Mouse (Mus musculus): ENCODE measurements around the gene Rpa1. TPM values are rescaled to one million over a fixed set of nuclear protein-coding genes. Genes with fewer than 3 reads are reported as not detected.
A peak's percentile ranks its signal among the peaks of the same experiment; 100 is the strongest.

The Rpa1 gene
- total and polyA plus RNA-seq, 2 experiments: 10.5 to 21.4 TPM

- Histone ChIP-seq H3K36me3 (ENCODE audit: control insufficient read depth, insufficient read depth, low read length) (no peaks in the 10 kb centered on the region), H3K27ac (replicated peaks; ENCODE audit: insufficient read depth, low read depth, low read length) (no peak overlapping the region), H3K4me3 (ENCODE audit: insufficient read depth, low read depth, low read length) (no peak overlapping the region), H3K9ac (ENCODE audit: low read depth, low read length) (no peak overlapping the region), H3K27me3 (ENCODE audit: control insufficient read depth, insufficient read depth, low read length) (no peaks in the 10 kb centered on the region), H3K79me2 (ENCODE audit: control insufficient read depth, insufficient read depth, low read length) (no peaks in the 10 kb centered on the region), H3K4me1 (ENCODE audit: control insufficient read depth, insufficient read depth, low read length) (peaks cover 18% of the 10 kb centered on the region)
- DNase-seq (ENCODE audit: extremely low read depth, low read depth, low spot score): no peak
- no peak for TF ChIP-seq CTCF (IDR thresholded peaks at IDR 0.05; ENCODE audit: low read depth, low read length)
- no peak for TF ChIP-seq POLR2A (IDR thresholded peaks at IDR 0.05; ENCODE audit: extremely low read depth, insufficient read depth, low read length)
- WGBS: 88% methylated on average over 15 of the region's 15 CpGs
Observed at GRCm38 (mm10) chr11:75263274-75263963, 84.7 kb downstream of the Rpa1 start.

GRCm38 (mm10) chr11:75262791-75263190, 85.3 kb downstream of the Rpa1 start:
- WGBS: 50% methylated on average over 5 of the region's 5 CpGs
- Histone ChIP-seq H3K79me2 (ENCODE audit: control insufficient read depth, insufficient read depth, low read length) (no peaks in the 10 kb centered on the region), H3K4me1 (ENCODE audit: control insufficient read depth, insufficient read depth, low read length) (peaks cover 17% of the 10 kb centered on the region), H3K27me3 (ENCODE audit: control insufficient read depth, insufficient read depth, low read length) (no peaks in the 10 kb centered on the region), H3K4me3 (ENCODE audit: insufficient read depth, low read depth, low read length) (no peak overlapping the region), H3K9ac (ENCODE audit: low read depth, low read length) (no peak overlapping the region), H3K27ac (replicated peaks; ENCODE audit: insufficient read depth, low read depth, low read length) (no peak overlapping the region), H3K36me3 (ENCODE audit: control insufficient read depth, insufficient read depth, low read length) (no peaks in the 10 kb centered on the region)
- TF ChIP-seq CTCF (IDR thresholded peaks at IDR 0.05; ENCODE audit: low read depth, low read length) (no peak), POLR2A (IDR thresholded peaks at IDR 0.05; ENCODE audit: extremely low read depth, insufficient read depth, low read length) (no peak)
- no peak for DNase-seq (ENCODE audit: extremely low read depth, low read depth, low spot score)

GRCm38 (mm10) chr11:75262181-75262580, 85.9 kb downstream of the Rpa1 start:
- Histone ChIP-seq H3K36me3 (ENCODE audit: control insufficient read depth, insufficient read depth, low read length) (no peaks in the 10 kb centered on the region), H3K79me2 (ENCODE audit: control insufficient read depth, insufficient read depth, low read length) (no peaks in the 10 kb centered on the region), H3K4me3 (ENCODE audit: insufficient read depth, low read depth, low read length) (no peak overlapping the region), H3K4me1 (ENCODE audit: control insufficient read depth, insufficient read depth, low read length) (peaks cover 15% of the 10 kb centered on the region), H3K27me3 (ENCODE audit: control insufficient read depth, insufficient read depth, low read length) (no peaks in the 10 kb centered on the region), H3K9ac (ENCODE audit: low read depth, low read length) (no peak overlapping the region), H3K27ac (replicated peaks; ENCODE audit: insufficient read depth, low read depth, low read length) (no peak overlapping the region)
- no peak for DNase-seq (ENCODE audit: extremely low read depth, low read depth, low spot score)
- WGBS: 84% methylated on average over 3 of the region's 3 CpGs
- TF ChIP-seq CTCF (IDR thresholded peaks at IDR 0.05; ENCODE audit: low read depth, low read length): no peak
- TF ChIP-seq POLR2A (IDR thresholded peaks at IDR 0.05; ENCODE audit: extremely low read depth, insufficient read depth, low read length): no peak

- H3K4me1 ChIP-seq (ENCODE audit: control insufficient read depth, insufficient read depth, low read length): peaks cover 15% of the 10 kb centered on the region
- TF ChIP-seq POLR2A (IDR thresholded peaks at IDR 0.05; ENCODE audit: extremely low read depth, insufficient read depth, low read length) (no peak), CTCF (IDR thresholded peaks at IDR 0.05; ENCODE audit: low read depth, low read length) (no peak)
- WGBS: 98% methylated on average over 4 of the region's 4 CpGs
- no peaks in the 10 kb centered on the region for H3K27me3 ChIP-seq (ENCODE audit: control insufficient read depth, insufficient read depth, low read length)
- no peaks in the 10 kb centered on the region for H3K36me3 ChIP-seq (ENCODE audit: control insufficient read depth, insufficient read depth, low read length)
- no peaks in the 10 kb centered on the region for H3K79me2 ChIP-seq (ENCODE audit: control insufficient read depth, insufficient read depth, low read length)
- no peak for DNase-seq (ENCODE audit: extremely low read depth, low read depth, low spot score)
- no peak overlapping the region for H3K27ac ChIP-seq (replicated peaks; ENCODE audit: insufficient read depth, low read depth, low read length)
- no peak overlapping the region for H3K4me3 ChIP-seq (ENCODE audit: insufficient read depth, low read depth, low read length)
- no peak overlapping the region for H3K9ac ChIP-seq (ENCODE audit: low read depth, low read length)
Observed at GRCm38 (mm10) chr11:75261730-75262129, 86.4 kb downstream of the Rpa1 start.

GRCm38 (mm10) chr11:75261016-75261415, 87.1 kb downstream of the Rpa1 start:
- H3K79me2 ChIP-seq (ENCODE audit: control insufficient read depth, insufficient read depth, low read length): no peaks in the 10 kb centered on the region
- WGBS: 88% methylated on average over 2 of the region's 2 CpGs

GRCm38 (mm10) chr11:75259996-75260561, 88.0 kb downstream of the Rpa1 start:
- 47% methylated on average over 10 of the region's 10 CpGs for WGBS
- no peak overlapping the region for H3K9ac ChIP-seq (ENCODE audit: low read depth, low read length)
- H3K36me3 ChIP-seq (ENCODE audit: control insufficient read depth, insufficient read depth, low read length): no peaks in the 10 kb centered on the region
- H3K4me3 ChIP-seq (ENCODE audit: insufficient read depth, low read depth, low read length): no peak overlapping the region
- H3K4me1 ChIP-seq (ENCODE audit: control insufficient read depth, insufficient read depth, low read length): peaks cover 15% of the 10 kb centered on the region
- H3K79me2 ChIP-seq (ENCODE audit: control insufficient read depth, insufficient read depth, low read length): no peaks in the 10 kb centered on the region; the same call in 1 of the 2 replicates
- peak; percentile 69 for DNase-seq (ENCODE audit: extremely low read depth, low read depth, low spot score)
- 0 out of 2 replicates have a peak overlapping the region, but pooled peaks have one; percentile 3 for H3K27ac ChIP-seq (replicated peaks; ENCODE audit: insufficient read depth, low read depth, low read length)
- TF ChIP-seq POLR2A (IDR thresholded peaks at IDR 0.05; ENCODE audit: extremely low read depth, insufficient read depth, low read length) (no peak), CTCF (IDR thresholded peaks at IDR 0.05; ENCODE audit: low read depth, low read length) (no peak; the same call in 1 of the 2 replicates)
- H3K27me3 ChIP-seq (ENCODE audit: control insufficient read depth, insufficient read depth, low read length): no peaks in the 10 kb centered on the region

More at GRCm38 (mm10) chr11:75261016-75261415, 87.1 kb downstream of the Rpa1 start:
- H3K9ac ChIP-seq (ENCODE audit: low read depth, low read length): no peak overlapping the region
- H3K27me3 ChIP-seq (ENCODE audit: control insufficient read depth, insufficient read depth, low read length): no peaks in the 10 kb centered on the region
- no peak overlapping the region for H3K27ac ChIP-seq (replicated peaks; ENCODE audit: insufficient read depth, low read depth, low read length)
- H3K36me3 ChIP-seq (ENCODE audit: control insufficient read depth, insufficient read depth, low read length): no peaks in the 10 kb centered on the region
- H3K4me3 ChIP-seq (ENCODE audit: insufficient read depth, low read depth, low read length): no peak overlapping the region
- peak; percentile 51 for DNase-seq (ENCODE audit: extremely low read depth, low read depth, low spot score)
- TF ChIP-seq CTCF (IDR thresholded peaks at IDR 0.05; ENCODE audit: low read depth, low read length): no peak
- no peak for TF ChIP-seq POLR2A (IDR thresholded peaks at IDR 0.05; ENCODE audit: extremely low read depth, insufficient read depth, low read length)
- peaks cover 15% of the 10 kb centered on the region for H3K4me1 ChIP-seq (ENCODE audit: control insufficient read depth, insufficient read depth, low read length)
